Mouse (Mus musculus) limb, embryonic 14.5 days (tissue): ENCODE data around the gene Il20. TPM values are rescaled to one million over a fixed set of nuclear protein-coding genes. Genes with fewer than 3 reads are reported as not detected.

Experiments used
- ATAC-seq: fragments of 200-750 bp; cut with Nextera tagmentation; 2 replicates; pipeline ENCODE4 v1.8.0; 2017; ENCODE audit warnings: low read depth, moderate number of reproducible peaks, moderate TSS enrichment; ENCODE audit not compliant: low FRiP score
- DNase-seq: peaks from one replicate; pipeline ENCODE4 v3.0.0-alpha.2; 2015; ENCODE audit warnings: low spot score
- H3K27ac ChIP-seq: fragments of 300-500 bp; sonication (generic); replicated peaks from 2 replicates; pipeline ENCODE4 v1.5.1; 2014; ENCODE audit warnings: low read depth, mild to moderate bottlenecking, low read length, moderate library complexity, mixed read lengths
- H3K27me3 ChIP-seq: fragments of 300-500 bp; sonication (generic); 2 replicates; pipeline ENCODE4 v1.6.1; 2014; ENCODE audit warnings: low read length, mixed read lengths; ENCODE audit not compliant: control insufficient read depth, insufficient read depth
- H3K36me3 ChIP-seq: fragments of 300-500 bp; sonication (generic); 2 replicates; pipeline ENCODE4 v1.6.1; 2014; ENCODE audit warnings: mild to moderate bottlenecking, low read length, moderate library complexity, mixed read lengths; ENCODE audit not compliant: control insufficient read depth, insufficient read depth
- H3K4me1 ChIP-seq: fragments of 300-500 bp; sonication (generic); 2 replicates; pipeline ENCODE4 v1.6.1; 2014; ENCODE audit warnings: antibody characterized with exemption, low read length, mixed read lengths; ENCODE audit not compliant: control insufficient read depth, insufficient read depth
- H3K4me2 ChIP-seq: fragments of 300-500 bp; sonication (generic); replicated peaks from 2 replicates; pipeline ENCODE4 v1.6.1; 2014; ENCODE audit warnings: low read depth, mild to moderate bottlenecking, low read length, moderate library complexity; ENCODE audit not compliant: severe bottlenecking
- H3K4me3 ChIP-seq: fragments of 300-500 bp; sonication (generic); replicated peaks from 2 replicates; pipeline ENCODE4 v1.5.1; 2014; ENCODE audit warnings: low read length
- H3K9ac ChIP-seq: fragments of 300-500 bp; sonication (generic); 2 replicates; pipeline ENCODE4 v1.6.1; 2014; ENCODE audit warnings: mild to moderate bottlenecking, low read depth, low read length, moderate library complexity; ENCODE audit not compliant: severe bottlenecking
- H3K9me3 ChIP-seq: fragments of 300-500 bp; sonication (generic); 2 replicates; pipeline ENCODE4 v1.6.1; 2016; ENCODE audit warnings: low read length; ENCODE audit not compliant: control insufficient read depth
- POLR2A ChIP-seq: fragments of 200-500 bp; IDR thresholded peaks from 2 replicates; pipeline ENCODE4 v1.8.0; 2012; ENCODE audit warnings: inconsistent platforms, mild to moderate bottlenecking, moderate library complexity, borderline replicate concordance; ENCODE audit not compliant: insufficient read depth, insufficient read length; ENCODE audit errors: extremely low read depth
- WGBS: fragments of 180-500 bp; shearing (Covaris S2); extraction: QIAGEN DNeasy Blood & Tissue Kit; methylation state at CpG from one replicate; pipeline ENCODE4 v1.1.7; 2014; 5-methylcytosine and 5-hydroxymethylcytosine counted together
- polyA plus RNA-seq, 2 experiments: library from polyadenylated mRNA; depleted of rRNA in 1 of 2; stranded (reverse) in 1 of 2; unstranded in 1 of 2; fragments of >200 nt; fragmentation: Nextera tagmentation in 1 of 2; extraction: Ambion mirVana in 1 of 2; gene quantifications; 2 replicates each; pipeline versions ENCODE4 v1.2.1 to v1.2.3; 2012 to 2014

Gene Il20
- polyA plus RNA-seq, 2 experiments = not detected

DNA sequence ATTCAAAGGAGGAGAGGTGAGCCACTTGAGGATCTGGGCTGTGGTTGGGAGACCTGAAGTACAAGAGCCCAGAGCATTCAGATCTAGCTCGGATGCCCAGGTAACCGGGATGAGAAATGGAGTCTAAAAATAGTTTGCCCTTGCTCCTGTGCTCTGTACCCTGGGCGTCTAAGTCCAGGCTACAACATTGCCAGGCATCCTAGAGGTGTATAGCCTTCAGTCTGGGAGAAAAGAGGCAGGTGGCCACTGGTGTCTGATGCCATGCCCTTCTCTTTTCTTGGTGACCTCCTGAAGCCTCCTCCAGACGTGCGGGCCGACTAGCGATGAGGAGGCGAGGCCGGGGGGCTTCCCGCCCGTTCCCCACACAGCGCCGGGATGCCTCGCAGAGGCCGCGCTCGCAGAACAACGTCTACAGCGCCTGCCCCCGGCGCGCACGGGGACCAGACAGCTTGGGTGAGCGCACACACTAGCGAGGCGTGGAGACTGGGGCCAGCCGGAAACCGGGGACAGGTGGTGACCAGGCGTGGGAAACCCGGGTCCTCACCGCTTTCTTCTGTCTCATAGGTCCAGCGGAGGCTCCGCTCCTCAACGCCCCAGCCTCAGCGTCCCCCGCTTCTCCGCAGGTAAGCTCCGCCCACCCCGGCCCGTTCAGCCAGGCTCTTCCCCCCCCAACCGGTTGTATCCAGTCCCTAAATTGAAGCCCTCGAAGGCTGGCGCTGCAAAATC lies 33.2 kb downstream of the Il20 start:
- no peaks in the 10 kb centered on the region for H3K36me3 ChIP-seq
- H3K27me3 ChIP-seq = peaks cover 21% of the 10 kb centered on the region
- no peak overlapping the region for H3K27ac ChIP-seq
- DNase-seq (no peak), ATAC-seq (no peak)
- 4% methylated on average over 30 of the region's 43 CpGs for WGBS
- TF ChIP-seq POLR2A = no peak
- H3K4me2 ChIP-seq = peak overlapping the region; percentile 81
- H3K9me3 ChIP-seq = no peaks in the 10 kb centered on the region
- H3K4me3 ChIP-seq = peak overlapping the region; percentile 42
- 0 out of 2 replicates have a peak, but pooled peaks cover 6% of the 10 kb centered on the region for H3K4me1 ChIP-seq
- peak overlapping the region; percentile 51 for H3K9ac ChIP-seq

GRCm38 (mm10) chr1:130876931-130877509 lies 34.2 kb downstream of the Il20 start:
- no peak overlapping the region for H3K9ac ChIP-seq
- no peaks in the 10 kb centered on the region for H3K9me3 ChIP-seq
- WGBS = 29% methylated on average over 3 of the region's 3 CpGs
- H3K27me3 ChIP-seq = peaks cover 21% of the 10 kb centered on the region
- no peak for TF ChIP-seq POLR2A
- H3K4me1 ChIP-seq = 0 out of 2 replicates have a peak, but pooled peaks cover 6% of the 10 kb centered on the region
- H3K4me2 ChIP-seq = no peak overlapping the region
- no peak overlapping the region for H3K27ac ChIP-seq
- no peak overlapping the region for H3K4me3 ChIP-seq
- ATAC-seq (no peak), DNase-seq (peak; percentile 78)
- no peaks in the 10 kb centered on the region for H3K36me3 ChIP-seq

GRCm38 (mm10) chr1:130875910-130876309 lies 35.3 kb downstream of the Il20 start:
- H3K9me3 ChIP-seq = no peaks in the 10 kb centered on the region
- H3K4me1 ChIP-seq = 0 out of 2 replicates have a peak, but pooled peaks cover 6% of the 10 kb centered on the region
- ATAC-seq = no peak
- no peak for DNase-seq
- 70% methylated on average over 3 of the region's 3 CpGs for WGBS
- no peak overlapping the region for H3K27ac ChIP-seq
- no peak for TF ChIP-seq POLR2A
- no peak overlapping the region for H3K4me3 ChIP-seq
- H3K9ac ChIP-seq = no peak overlapping the region
- H3K36me3 ChIP-seq = no peaks in the 10 kb centered on the region
- H3K27me3 ChIP-seq = peaks cover 21% of the 10 kb centered on the region
- no peak overlapping the region for H3K4me2 ChIP-seq

DNA sequence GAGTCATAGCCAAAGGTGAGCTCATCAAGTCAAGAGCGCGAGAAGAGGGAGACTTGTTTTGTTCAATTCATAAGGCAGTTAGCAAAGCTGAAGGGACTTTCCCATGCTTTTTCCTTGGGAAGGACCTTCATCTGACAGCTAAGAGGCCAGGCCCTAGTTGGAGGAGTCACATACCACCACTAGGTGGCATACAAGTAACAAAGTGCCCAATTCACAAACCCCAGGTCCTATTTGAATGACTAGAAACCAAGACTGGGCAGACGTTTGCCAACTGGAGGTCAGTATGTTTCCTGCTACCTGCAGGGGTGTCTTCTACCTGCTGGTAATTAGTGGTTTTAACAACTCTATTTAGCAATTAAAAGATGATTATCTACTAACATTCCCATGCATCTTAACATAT lies 36.1 kb downstream of the Il20 start:
- H3K4me2 ChIP-seq = no peak overlapping the region
- ATAC-seq (peak; percentile 72), DNase-seq (peak; percentile 61)
- no peaks in the 10 kb centered on the region for H3K9me3 ChIP-seq
- H3K27me3 ChIP-seq = peaks cover 21% of the 10 kb centered on the region
- H3K36me3 ChIP-seq = no peaks in the 10 kb centered on the region
- H3K27ac ChIP-seq = no peak overlapping the region
- TF ChIP-seq POLR2A = no peak
- H3K4me1 ChIP-seq = 0 out of 2 replicates have a peak, but pooled peaks cover 6% of the 10 kb centered on the region
- no peak overlapping the region for H3K4me3 ChIP-seq
- no peak overlapping the region for H3K9ac ChIP-seq
- WGBS = 32% methylated on average over 3 of the region's 3 CpGs

- Histone ChIP-seq H3K36me3 (no peaks in the 10 kb centered on the region), H3K9me3 (no peaks in the 10 kb centered on the region)
- TF ChIP-seq POLR2A = no peak
Measured at GRCm38 (mm10) chr1:130872912-130873311, 38.3 kb downstream of the Il20 start.

More at GRCm38 (mm10) chr1:130872912-130873311, 38.3 kb downstream of the Il20 start:
- H3K27ac ChIP-seq = no peak overlapping the region
- H3K9ac ChIP-seq = no peak overlapping the region
- DNase-seq (no peak), ATAC-seq (no peak)
- no peak overlapping the region for H3K4me2 ChIP-seq
- 0 out of 2 replicates have a peak, but pooled peaks cover under 1% of the 10 kb centered on the region for H3K4me1 ChIP-seq
- no peak overlapping the region for H3K4me3 ChIP-seq
- peaks cover 8% of the 10 kb centered on the region for H3K27me3 ChIP-seq
- 84% methylated on average over 2 of the region's 2 CpGs for WGBS
